Mouse (Mus musculus): ENCODE measurements at regions not wholly inside any gene's neighbourhood (a gene's known extent, or its start where the extent isn't known, plus 50 kb on each side); places are given as distances from the start of the nearest gene placed in this dataset.

DNA sequence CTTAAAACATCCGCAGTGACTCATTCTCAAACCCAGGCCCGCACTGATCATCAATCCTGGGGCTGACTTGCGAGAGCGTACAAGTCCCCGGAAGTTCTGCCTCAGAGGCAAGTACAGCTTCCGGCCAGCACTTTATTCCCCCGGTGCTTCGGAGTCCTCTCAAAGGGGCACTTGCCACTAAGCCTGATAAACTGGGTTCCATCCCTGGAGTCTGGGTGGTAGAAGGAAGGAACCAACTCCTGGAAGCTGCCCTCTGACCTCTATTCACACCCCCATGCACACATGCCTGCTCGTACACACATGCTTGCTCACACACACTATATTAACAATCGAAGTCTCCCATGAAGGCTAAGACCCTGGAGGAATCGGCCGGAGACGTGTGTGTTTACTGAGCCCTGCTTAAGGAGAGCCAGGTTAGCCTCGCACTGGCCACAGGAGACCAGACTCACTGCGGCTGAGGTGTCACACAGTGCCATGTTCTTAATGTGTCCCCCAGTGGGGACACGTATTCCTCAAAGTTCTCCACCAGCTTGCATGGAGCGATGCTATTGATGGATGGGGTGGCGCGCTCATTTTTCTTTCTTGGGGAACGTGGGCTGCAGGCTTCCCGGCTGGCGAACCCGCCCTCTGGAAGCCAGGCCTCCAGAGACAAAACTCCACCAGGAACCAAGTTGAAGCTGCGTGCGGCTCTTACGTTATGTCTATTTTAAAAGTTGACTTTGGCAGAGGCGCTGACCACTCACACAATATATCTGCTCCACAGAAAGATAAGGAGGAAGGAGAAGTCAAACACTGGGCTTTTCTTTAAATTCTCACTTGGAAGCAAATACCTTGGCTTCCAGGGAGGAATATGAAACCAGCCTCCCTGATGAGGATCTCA is 142.2 kb downstream of the Setd4 start:
- TF ChIP-seq MAFK (IDR thresholded peaks at IDR 0.05; ENCODE audit: insufficient read depth, low read depth, low read length) (no peak), ZNF384 (IDR thresholded peaks at IDR 0.05; ENCODE audit: low read depth, low read length) (no peak), HCFC1 (IDR thresholded peaks at IDR 0.05; ENCODE audit: borderline replicate concordance, insufficient read depth, low read length) (no peak), ZC3H11A (IDR thresholded peaks at IDR 0.05; ENCODE audit: borderline replicate concordance, low read depth, low read length) (no peak), CHD2 (IDR thresholded peaks at IDR 0.05; ENCODE audit: low read depth, low read length) (no peak)
- DNase-seq (ENCODE audit: low read depth, low spot score), result no peak
- in situ Hi-C loops (cut with MboI; ENCODE audit: low sequenced_read_pairs in 2 of 2, unreplicated experiment in 2 of 2), result no loop called here

DNA sequence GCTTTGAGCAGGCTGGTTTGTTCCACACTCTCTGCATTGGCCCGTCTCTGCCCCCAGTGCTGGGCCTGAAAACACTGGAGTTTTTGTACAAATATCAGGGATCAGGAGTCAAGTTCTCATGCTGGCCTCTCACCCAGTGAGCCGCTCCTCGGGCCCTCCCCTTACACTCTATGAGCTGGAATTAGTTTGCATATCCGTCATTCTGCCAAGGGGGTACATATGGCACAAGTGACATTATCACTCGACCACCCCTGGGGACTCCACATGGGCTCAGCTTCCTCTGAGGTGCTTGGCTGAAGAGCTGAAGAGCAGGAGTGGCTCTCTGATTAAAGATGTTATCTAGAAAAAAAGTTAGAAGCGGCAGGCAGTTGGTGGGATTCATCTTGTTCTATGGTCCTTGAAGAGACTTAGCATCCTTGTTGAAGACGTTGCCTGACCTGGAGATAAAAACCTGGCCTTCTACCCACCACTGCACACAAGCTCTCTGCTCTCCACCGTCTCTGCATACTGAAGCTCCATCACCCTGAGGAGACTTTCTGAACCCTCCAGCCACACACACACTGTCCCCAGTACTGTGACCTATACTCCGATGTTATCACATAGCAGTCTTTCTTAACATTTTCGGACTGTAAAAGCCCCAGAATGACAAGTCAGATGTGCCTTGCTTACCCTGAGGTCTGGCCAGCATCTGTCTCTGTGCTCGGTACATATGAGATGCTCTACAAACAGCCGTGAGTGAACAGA is 144.2 kb downstream of the Setd4 start:
- Histone ChIP-seq H3K9ac (ENCODE audit: insufficient read depth, low read depth, low read length, poor library complexity, severe bottlenecking) (no peak overlapping the region), H3K4me3 (ENCODE audit: insufficient read depth in 1 of 2, low read depth in 1 of 2, low read length in 2 of 2, poor library complexity in 1 of 2, severe bottlenecking in 1 of 2) (no peak overlapping the region), H3K9me3 (ENCODE audit: control insufficient read depth, insufficient read depth, low read depth, low read length) (no peaks in the 10 kb centered on the region), H3K4me1 (ENCODE audit: control insufficient read depth in 2 of 2, insufficient read depth in 2 of 2, low read length in 2 of 2, poor library complexity in 1 of 2) (peaks cover 3 to 24% of the 10 kb centered on the region in 2 experiments; a peak in 3 of 4 replicates), H3K36me3 (ENCODE audit: control insufficient read depth, insufficient read depth, low read length, poor library complexity, severe bottlenecking) (no peaks in the 10 kb centered on the region), H3K27ac (ENCODE audit: insufficient read depth, low read depth, low read length, poor library complexity, severe bottlenecking) (no peak overlapping the region)
- in situ Hi-C loops (cut with MboI; ENCODE audit: low sequenced_read_pairs in 2 of 2, unreplicated experiment in 2 of 2), result no loop called here
- no peak for DNase-seq (ENCODE audit: low read depth, low spot score)
- TF ChIP-seq CHD2 (IDR thresholded peaks at IDR 0.05; ENCODE audit: low read depth, low read length) (no peak), MAFK (IDR thresholded peaks at IDR 0.05; ENCODE audit: insufficient read depth, low read depth, low read length) (no peak), ZC3H11A (IDR thresholded peaks at IDR 0.05; ENCODE audit: borderline replicate concordance, low read depth, low read length) (no peak), ZNF384 (IDR thresholded peaks at IDR 0.05; ENCODE audit: low read depth, low read length) (no peak), HCFC1 (IDR thresholded peaks at IDR 0.05; ENCODE audit: borderline replicate concordance, insufficient read depth, low read length) (no peak)

More for the DNA sequence above, 142.2 kb downstream of the Setd4 start:
- Histone ChIP-seq H3K9ac (ENCODE audit: insufficient read depth, low read depth, low read length, poor library complexity, severe bottlenecking) (no peak overlapping the region), H3K4me1 (ENCODE audit: control insufficient read depth in 2 of 2, insufficient read depth in 2 of 2, low read length in 2 of 2, poor library complexity in 1 of 2) (peaks cover 5 to 34% of the 10 kb centered on the region in 2 experiments; a peak in 3 of 4 replicates), H3K27ac (ENCODE audit: insufficient read depth, low read depth, low read length, poor library complexity, severe bottlenecking) (no peak overlapping the region), H3K9me3 (ENCODE audit: control insufficient read depth, insufficient read depth, low read depth, low read length) (no peaks in the 10 kb centered on the region), H3K4me3 (ENCODE audit: insufficient read depth in 1 of 2, low read depth in 1 of 2, low read length in 2 of 2, poor library complexity in 1 of 2, severe bottlenecking in 1 of 2) (no peak overlapping the region), H3K36me3 (ENCODE audit: control insufficient read depth, insufficient read depth, low read length, poor library complexity, severe bottlenecking) (no peaks in the 10 kb centered on the region)

DNA sequence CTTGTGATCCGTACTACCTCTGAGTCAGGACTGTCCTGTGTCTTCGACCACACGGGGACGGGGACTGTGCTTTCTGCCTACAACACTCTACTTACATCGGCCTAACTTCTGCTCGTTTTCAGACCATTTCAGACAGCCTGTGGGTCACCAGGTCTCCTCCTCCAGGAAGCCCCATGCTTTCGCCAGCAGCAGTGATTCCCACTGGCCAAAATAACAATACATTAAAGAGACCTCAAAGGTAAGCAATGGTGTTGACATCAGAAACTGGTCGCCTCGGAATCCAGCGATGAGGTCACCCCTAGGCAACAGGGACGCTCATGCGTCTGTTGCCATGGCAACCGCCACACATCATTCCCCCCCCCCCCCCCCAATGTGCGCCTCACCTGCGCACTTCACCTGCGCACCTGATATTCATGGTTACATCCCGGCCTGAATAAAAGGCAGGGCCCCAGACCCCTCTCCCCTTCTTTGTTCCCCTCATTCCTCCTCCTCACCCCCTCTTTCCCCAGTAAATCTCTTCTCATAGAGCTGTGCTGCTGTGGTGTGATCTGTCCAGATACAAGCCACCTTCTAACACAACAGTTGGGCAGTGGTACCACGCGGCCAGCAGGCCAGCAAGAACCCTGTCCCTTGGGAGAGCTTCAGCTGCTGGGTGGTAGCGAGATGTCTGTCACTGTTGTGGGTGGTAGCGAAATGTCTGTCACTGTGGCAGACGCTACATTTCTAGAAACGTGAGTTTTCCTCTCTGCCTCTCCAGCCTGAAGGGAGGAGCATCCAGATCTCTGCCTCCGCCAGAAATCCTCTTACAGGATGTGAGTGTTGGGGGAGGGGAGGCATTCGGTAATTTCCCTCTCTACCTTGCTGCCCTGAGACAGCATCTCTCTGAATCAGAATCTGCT is 145.0 kb downstream of the Setd4 start:
- Histone ChIP-seq H3K4me1 (ENCODE audit: control insufficient read depth in 2 of 2, insufficient read depth in 2 of 2, low read length in 2 of 2, poor library complexity in 1 of 2) (peaks cover 3 to 22% of the 10 kb centered on the region in 2 experiments; a peak in 3 of 4 replicates), H3K27ac (ENCODE audit: insufficient read depth, low read depth, low read length, poor library complexity, severe bottlenecking) (no peak overlapping the region), H3K4me3 (ENCODE audit: insufficient read depth in 1 of 2, low read depth in 1 of 2, low read length in 2 of 2, poor library complexity in 1 of 2, severe bottlenecking in 1 of 2) (no peak overlapping the region), H3K36me3 (ENCODE audit: control insufficient read depth, insufficient read depth, low read length, poor library complexity, severe bottlenecking) (no peaks in the 10 kb centered on the region), H3K9me3 (ENCODE audit: control insufficient read depth, insufficient read depth, low read depth, low read length) (no peaks in the 10 kb centered on the region), H3K9ac (ENCODE audit: insufficient read depth, low read depth, low read length, poor library complexity, severe bottlenecking) (no peak overlapping the region)
- DNase-seq (ENCODE audit: low read depth, low spot score), result no peak
- in situ Hi-C loops (cut with MboI; ENCODE audit: low sequenced_read_pairs in 2 of 2, unreplicated experiment in 2 of 2), result no loop called here
- TF ChIP-seq MAFK (IDR thresholded peaks at IDR 0.05; ENCODE audit: insufficient read depth, low read depth, low read length) (no peak), ZC3H11A (IDR thresholded peaks at IDR 0.05; ENCODE audit: borderline replicate concordance, low read depth, low read length) (no peak), CHD2 (IDR thresholded peaks at IDR 0.05; ENCODE audit: low read depth, low read length) (no peak)

DNA sequence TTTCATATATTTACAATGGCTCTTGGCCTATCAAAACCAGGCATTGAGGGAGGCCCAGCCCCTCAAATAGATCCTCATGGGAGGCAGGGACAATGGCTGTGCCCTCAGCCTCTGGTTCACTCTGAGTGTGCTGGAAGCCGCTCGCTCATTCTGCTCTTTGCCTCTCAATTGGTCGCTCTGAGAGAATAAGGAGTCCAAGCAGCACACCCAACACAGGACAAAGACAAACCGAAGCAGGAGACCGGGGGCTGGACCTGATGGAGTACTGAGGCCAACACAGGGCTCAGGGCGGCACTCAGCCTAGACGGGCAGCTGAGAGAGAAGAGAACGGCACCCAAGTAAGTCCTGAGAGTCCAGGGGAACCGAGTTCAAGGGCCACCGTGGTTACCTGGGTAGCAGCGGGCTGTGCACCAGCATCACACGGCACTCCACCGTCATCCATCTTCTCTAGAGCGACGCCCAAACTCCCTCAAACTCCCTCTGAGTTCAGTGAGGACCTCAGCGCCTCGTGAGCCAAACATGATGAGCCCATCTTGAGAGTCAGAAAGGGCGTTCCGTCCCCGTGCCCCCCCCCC is 145.8 kb downstream of the Setd4 start:
- DNase-seq (ENCODE audit: low read depth, low spot score), result no peak
- in situ Hi-C loops (cut with MboI; ENCODE audit: low sequenced_read_pairs in 2 of 2, unreplicated experiment in 2 of 2), result no loop called here
- Histone ChIP-seq H3K27ac (ENCODE audit: insufficient read depth, low read depth, low read length, poor library complexity, severe bottlenecking) (no peak overlapping the region), H3K4me1 (ENCODE audit: control insufficient read depth in 2 of 2, insufficient read depth in 2 of 2, low read length in 2 of 2, poor library complexity in 1 of 2) (peaks cover 2 to 21% of the 10 kb centered on the region in 2 experiments; a peak in 3 of 4 replicates), H3K9ac (ENCODE audit: insufficient read depth, low read depth, low read length, poor library complexity, severe bottlenecking) (no peak overlapping the region), H3K4me3 (ENCODE audit: insufficient read depth in 1 of 2, low read depth in 1 of 2, low read length in 2 of 2, poor library complexity in 1 of 2, severe bottlenecking in 1 of 2) (no peak overlapping the region), H3K36me3 (ENCODE audit: control insufficient read depth, insufficient read depth, low read length, poor library complexity, severe bottlenecking) (no peaks in the 10 kb centered on the region), H3K9me3 (ENCODE audit: control insufficient read depth, insufficient read depth, low read depth, low read length) (no peaks in the 10 kb centered on the region)
- no peak for TF ChIP-seq ZC3H11A (IDR thresholded peaks at IDR 0.05; ENCODE audit: borderline replicate concordance, low read depth, low read length)
- TF ChIP-seq ZNF384 (IDR thresholded peaks at IDR 0.05; ENCODE audit: low read depth, low read length), result no peak
- no peak for TF ChIP-seq HCFC1 (IDR thresholded peaks at IDR 0.05; ENCODE audit: borderline replicate concordance, insufficient read depth, low read length)
- TF ChIP-seq CHD2 (IDR thresholded peaks at IDR 0.05; ENCODE audit: low read depth, low read length), result no peak
- no peak for TF ChIP-seq MAFK (IDR thresholded peaks at IDR 0.05; ENCODE audit: insufficient read depth, low read depth, low read length)
